Mouse (Mus musculus) stomach, embryonic 14.5 days (tissue): ENCODE measurements at regions not wholly inside any gene's neighbourhood (a gene's known extent, or its start where the extent isn't known, plus 50 kb on each side); places are given as distances from the start of the nearest gene placed in this dataset.

Experiments
- ATAC-seq: fragments of 200-750 bp; cut with Nextera tagmentation; 2 replicates; pipeline ENCODE4 v1.8.0; 2017; ENCODE audit warnings: low read depth, moderate TSS enrichment; ENCODE audit not compliant: insufficient number of reproducible peaks, insufficient read depth, low FRiP score
- H3K27ac ChIP-seq: fragments of 300-500 bp; sonication (generic); 2 replicates; pipeline ENCODE4 v1.5.1; 2014; ENCODE audit warnings: mild to moderate bottlenecking, low read length, moderate library complexity, mixed read lengths
- H3K27me3 ChIP-seq: fragments of 300-500 bp; sonication (generic); 2 replicates; pipeline ENCODE4 v1.6.1; 2014; ENCODE audit warnings: low read length, control low read depth, mixed read lengths; ENCODE audit not compliant: control insufficient read depth, insufficient read depth
- H3K36me3 ChIP-seq: fragments of 300-500 bp; sonication (generic); 2 replicates; pipeline ENCODE4 v1.6.1; 2014; ENCODE audit warnings: mild to moderate bottlenecking, control low read depth, low read length, moderate library complexity, mixed read lengths; ENCODE audit not compliant: control insufficient read depth, insufficient read depth
- H3K4me1 ChIP-seq: fragments of 300-500 bp; sonication (generic); 2 replicates; pipeline ENCODE4 v1.6.1; 2014; ENCODE audit warnings: low read length, control low read depth, mixed read lengths; ENCODE audit not compliant: control insufficient read depth, insufficient read depth
- H3K4me2 ChIP-seq: fragments of 300-500 bp; sonication (generic); replicated peaks from 2 replicates; pipeline ENCODE4 v1.6.1; 2014; ENCODE audit warnings: low read depth, low read length, control low read depth
- H3K4me3 ChIP-seq: fragments of 300-500 bp; sonication (generic); 2 replicates; pipeline ENCODE4 v1.5.1; 2014; ENCODE audit warnings: low read depth, low read length, control low read depth
- H3K9ac ChIP-seq: fragments of 300-500 bp; sonication (generic); replicated peaks from 2 replicates; pipeline ENCODE4 v1.6.1; 2014; ENCODE audit warnings: low read depth, mild to moderate bottlenecking, control low read depth, low read length, moderate library complexity, mixed read lengths
- H3K9me3 ChIP-seq: fragments of 300-500 bp; sonication (generic); 2 replicates; pipeline ENCODE4 v1.6.1; 2016; ENCODE audit warnings: low read depth, low read length, control low read depth; ENCODE audit not compliant: control insufficient read depth
- WGBS: fragments of 180-500 bp; shearing (Covaris S2); extraction: QIAGEN DNeasy Blood & Tissue Kit; methylation state at CpG from one replicate; pipeline ENCODE4 v1.1.7; 2014; 5-methylcytosine and 5-hydroxymethylcytosine counted together

- WGBS = 75% methylated on average over 4 of the region's 4 CpGs
- Histone ChIP-seq H3K9ac (no peak overlapping the region), H3K27ac (no peak overlapping the region), H3K4me2 (no peak overlapping the region), H3K27me3 (no peaks in the 10 kb centered on the region), H3K4me3 (no peak overlapping the region), H3K9me3 (peaks cover 3% of the 10 kb centered on the region; the same call in 1 of the 2 replicates), H3K36me3 (no peaks in the 10 kb centered on the region), H3K4me1 (0 out of 2 replicates have a peak, but pooled peaks cover 6% of the 10 kb centered on the region)
- ATAC-seq = no peak
Observed at GRCm38 (mm10) chr11:112720652-112721051, 61.4 kb upstream of the Sox9 start.

GRCm38 (mm10) chr11:112722936-112723335, 59.1 kb upstream of the Sox9 start:
- H3K27me3 ChIP-seq = no peaks in the 10 kb centered on the region
- no peaks in the 10 kb centered on the region for H3K36me3 ChIP-seq

GRCm38 (mm10) chr11:112728154-112728952, 53.7 kb upstream of the Sox9 start:
- 17% methylated on average over 15 of the region's 15 CpGs for WGBS
- Histone ChIP-seq H3K27ac (peak overlapping the region; percentile 36; the same call in 1 of the 2 replicates), H3K9me3 (no peaks in the 10 kb centered on the region), H3K4me3 (no peak overlapping the region), H3K27me3 (no peaks in the 10 kb centered on the region), H3K4me1 (peaks cover 15% of the 10 kb centered on the region), H3K9ac (no peak overlapping the region), H3K36me3 (no peaks in the 10 kb centered on the region), H3K4me2 (no peak overlapping the region)
- ATAC-seq = 0 out of 2 replicates have a peak, but pooled peaks have one; percentile 53

More at GRCm38 (mm10) chr11:112722936-112723335, 59.1 kb upstream of the Sox9 start:
- H3K9ac ChIP-seq = no peak overlapping the region
- no peak overlapping the region; the same call in 1 of the 2 replicates for H3K27ac ChIP-seq
- H3K4me1 ChIP-seq = peaks cover 8% of the 10 kb centered on the region; the same call in 1 of the 2 replicates
- peaks cover 3% of the 10 kb centered on the region; the same call in 1 of the 2 replicates for H3K9me3 ChIP-seq
- WGBS = 23% methylated on average over 4 of the region's 4 CpGs
- ATAC-seq = peak; percentile 81; the same call in 1 of the 2 replicates
- no peak overlapping the region for H3K4me2 ChIP-seq
- no peak overlapping the region for H3K4me3 ChIP-seq
